11 mouse cellular contexts compared by ENCODE assay signal in genomic region chr17:29823439-29824207, GRCm38 (mm10).
DNase-seq lines count a peak whose midpoint lies in the region; ATAC-seq lines count a peak whose summit lies in the region.
"Had no signal": no experiment of that assay in that cellular context is flagged by ENCODE, and none has a peak within 500 bp of the region (broad histone marks: within the 10 kb centered on the region; RNA-seq: fewer than 3 reads in every experiment).

No protein-coding gene starts in this region.

- H3K9ac ChIP-seq in heart, embryonic 14.5 days (ENCODE audit: low read length), result peak overlapping the region; percentile 58; the same call in 1 of the 2 replicates
- H3K9ac ChIP-seq: liver, embryonic 13.5 days; neural tube, embryonic 12.5 days had no signal

- WGBS in heart, embryonic 14.5 days, result 26% methylated on average over 14 of the region's 14 CpGs

- H3K4me3 ChIP-seq in megakaryocyte, embryonic 14.5 days (replicated peaks), result peak overlapping the region; percentile 79
- no peak overlapping the region for H3K4me3 ChIP-seq in heart, embryonic 14.5 days (ENCODE audit: control insufficient read depth in 1 of 2, insufficient read depth in 1 of 2, low read depth in 1 of 2, low read length in 2 of 2)
- H3K4me3 ChIP-seq: liver, embryonic 13.5 days; neural tube, embryonic 12.5 days had no signal

- no peak for ATAC-seq in megakaryocyte, adult 5-6 weeks (ENCODE audit: poor library complexity, severe bottlenecking)
- peak; percentile 68 for ATAC-seq in heart, embryonic 14.5 days (ENCODE audit: insufficient number of reproducible peaks, insufficient read depth, low FRiP score, low read depth)
- ATAC-seq in CD4-positive, CD25-positive, alpha-beta regulatory T cell, adult 4 months, result no peak
- no peak for ATAC-seq in granulocyte monocyte progenitor cell, adult 5-6 weeks (replicated peaks; ENCODE audit: poor library complexity, severe bottlenecking)

- H3K4me2 ChIP-seq in heart, embryonic 14.5 days (ENCODE audit: low read length), result peak overlapping the region; percentile 41
- H3K4me2 ChIP-seq: liver, embryonic 13.5 days; neural tube, embryonic 12.5 days had no signal

- no peaks in the 10 kb centered on the region for H3K9me3 ChIP-seq in megakaryocyte, embryonic 14.5 days
- H3K9me3 ChIP-seq in heart, embryonic 14.5 days (ENCODE audit: control insufficient read depth, low read length), result no peaks in the 10 kb centered on the region
- H3K9me3 ChIP-seq: liver, embryonic 13.5 days; neural tube, embryonic 12.5 days had no signal

- H3K4me1 ChIP-seq in megakaryocyte, embryonic 14.5 days, result peaks cover 82% of the 10 kb centered on the region
- H3K4me1 ChIP-seq in heart, embryonic 14.5 days (ENCODE audit: control insufficient read depth in 2 of 2, insufficient read depth in 2 of 2, low read length in 2 of 2), result peaks cover 28 to 32% of the 10 kb centered on the region in 2 experiments

- peak overlapping the region; percentile 58 to 85 for H3K27ac ChIP-seq in heart, embryonic 14.5 days (replicated peaks in 1 of 2; ENCODE audit: control insufficient read depth in 1 of 2, insufficient read depth in 1 of 2, low read depth in 2 of 2, low read length in 2 of 2)
- H3K27ac ChIP-seq: liver, embryonic 13.5 days; neural tube, embryonic 12.5 days had no signal

- DNase-seq in cerebellum, postnatal 10 days, result peak; percentile 87
- peak; percentile 30 for DNase-seq in skeletal muscle tissue, adult 2 months (ENCODE audit: low read depth, low spot score)
- no peak for DNase-seq in urinary bladder, postnatal 4 days (ENCODE audit: low spot score in 2 of 2)
- DNase-seq: kidney, postnatal 4 days; liver, embryonic 13.5 days had no signal

- H3K36me3 ChIP-seq in megakaryocyte, embryonic 14.5 days (replicated peaks; ENCODE audit: low read length), result no peaks in the 10 kb centered on the region
- no peaks in the 10 kb centered on the region for H3K36me3 ChIP-seq in heart, embryonic 14.5 days (ENCODE audit: control insufficient read depth, insufficient read depth, low read length)
- H3K36me3 ChIP-seq: liver, embryonic 13.5 days; neural tube, embryonic 12.5 days had no signal

- H3K27me3 ChIP-seq in megakaryocyte, embryonic 14.5 days (replicated peaks), result peaks cover 10% of the 10 kb centered on the region
- peaks cover 4% of the 10 kb centered on the region; the same call in 1 of the 2 replicates for H3K27me3 ChIP-seq in heart, embryonic 14.5 days (ENCODE audit: control insufficient read depth, insufficient read depth, low read length)
- H3K27me3 ChIP-seq: neural tube, embryonic 12.5 days had no signal

Comparison
In these comparisons a context has a peak if more than half of its experiments do, and no peak if none do; other contexts are left out.
1. DNase-seq: peak in cerebellum, postnatal 10 days (2 of 2) and skeletal muscle tissue, adult 2 months (single experiment); none in urinary bladder, postnatal 4 days (0 of 2).